Comparison of ENCODE assay signal across 15 mouse cellular contexts in genomic region chr10:43671785-43672184, GRCm38 (mm10).
"Had no signal": no experiment of that assay in that cellular context is flagged by ENCODE, and none has a peak within 500 bp of the region (broad histone marks: within the 10 kb centered on the region; RNA-seq: fewer than 3 reads in every experiment).

No protein-coding gene starts in this region.

- DNase-seq: kidney, adult 9 months; kidney, postnatal 36 days; layer of hippocampus, adult 9-11 months; layer of hippocampus, postnatal 36 days; lung, adult 2 months; lung, postnatal 36 days; midbrain, embryonic 14.5 days; right cerebral cortex, adult 18-20 months; right cerebral cortex, postnatal 25 days; thymus, postnatal 4 days had no signal

- H3K4me3 ChIP-seq: limb, embryonic 15.5 days; myocyte; neural tube, embryonic 15.5 days had no signal

- H3K9ac ChIP-seq: limb, embryonic 15.5 days; neural tube, embryonic 15.5 days had no signal

- ATAC-seq: lung, postnatal 0 days had no signal

- H3K9me3 ChIP-seq: limb, embryonic 15.5 days; neural tube, embryonic 15.5 days had no signal

- H3K4me2 ChIP-seq: limb, embryonic 15.5 days; neural tube, embryonic 15.5 days had no signal

- H3K36me3 ChIP-seq: limb, embryonic 15.5 days; neural tube, embryonic 15.5 days had no signal

- H3K27me3 ChIP-seq: limb, embryonic 15.5 days; neural tube, embryonic 15.5 days had no signal

- H3K27ac ChIP-seq: limb, embryonic 15.5 days; neural tube, embryonic 15.5 days; stomach, postnatal 0 days had no signal

- H3K4me1 ChIP-seq: neural tube, embryonic 15.5 days had no signal
